Mouse (Mus musculus): ENCODE results near the gene Rhof.

Gene Rhof

GRCm38 (mm10) chr5:123110296-123110721 is 22.2 kb downstream of the Rhof start:
- no peak for DNase-seq (ENCODE audit: low spot score)

DNA sequence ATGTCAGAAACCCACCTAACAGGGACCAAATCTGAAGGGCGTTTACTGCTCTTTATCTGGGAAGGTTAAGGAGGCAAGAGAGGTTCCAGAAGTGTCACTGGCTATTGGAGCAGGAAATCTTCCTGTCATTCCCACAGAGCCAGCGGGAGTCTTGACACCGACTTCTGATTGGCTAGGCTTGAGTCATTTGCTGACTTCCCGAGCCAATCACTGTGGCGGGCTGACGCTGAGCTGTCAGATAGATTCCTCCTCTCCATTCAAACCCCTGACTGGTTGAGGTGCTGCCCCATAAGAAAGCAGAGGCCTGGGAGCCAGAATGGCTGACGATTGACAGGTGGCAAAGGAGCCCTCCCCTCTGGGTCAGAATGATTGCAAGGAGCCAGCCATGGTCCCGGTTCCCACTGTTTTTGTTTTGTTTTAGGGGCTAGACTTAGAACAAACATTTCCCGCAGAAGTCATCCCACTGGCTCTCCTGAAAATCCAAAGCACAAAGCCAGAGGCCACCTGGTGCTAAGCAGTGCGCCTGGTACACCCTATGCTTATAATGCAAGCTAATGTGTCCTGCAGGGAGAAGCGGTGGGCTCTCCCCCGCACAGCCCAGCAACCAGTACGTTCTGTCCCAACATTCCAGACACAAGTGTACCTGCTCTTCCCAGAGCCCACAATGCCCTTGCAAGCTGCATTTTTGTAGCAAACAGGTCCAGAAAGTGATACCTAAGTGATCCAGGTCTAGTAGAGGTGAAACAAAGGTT is 22.9 kb downstream of the Rhof start:
- peak; percentile 59 for DNase-seq (ENCODE audit: low spot score)

GRCm38 (mm10) chr5:123104769-123105168 is 27.7 kb downstream of the Rhof start:
- DNase-seq (ENCODE audit: low spot score) = no peak

- DNase-seq (ENCODE audit: low spot score) = no peak
Measured at GRCm38 (mm10) chr5:123103556-123103955, 28.9 kb downstream of the Rhof start.

DNA sequence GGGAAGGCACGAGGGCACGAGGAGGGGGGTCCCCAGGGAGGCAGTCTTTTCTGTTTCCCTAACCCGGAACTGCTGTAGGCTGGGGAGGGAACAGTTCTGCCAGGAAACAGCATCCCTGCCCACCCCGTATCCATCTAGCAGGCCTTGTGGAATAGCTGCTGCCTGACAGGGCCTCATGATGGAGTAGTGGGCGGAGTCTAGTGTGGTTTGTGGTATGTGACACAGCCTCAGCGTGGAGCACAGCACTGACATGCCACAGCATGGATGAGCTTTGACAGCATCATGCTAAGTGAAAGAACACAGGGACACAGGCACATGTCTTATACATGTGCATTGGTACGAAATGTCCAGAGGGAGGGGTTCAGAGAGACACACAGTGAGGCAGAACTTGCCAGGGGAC is 30.1 kb downstream of the Rhof start:
- peak; percentile 26 for DNase-seq (ENCODE audit: low spot score)

DNA sequence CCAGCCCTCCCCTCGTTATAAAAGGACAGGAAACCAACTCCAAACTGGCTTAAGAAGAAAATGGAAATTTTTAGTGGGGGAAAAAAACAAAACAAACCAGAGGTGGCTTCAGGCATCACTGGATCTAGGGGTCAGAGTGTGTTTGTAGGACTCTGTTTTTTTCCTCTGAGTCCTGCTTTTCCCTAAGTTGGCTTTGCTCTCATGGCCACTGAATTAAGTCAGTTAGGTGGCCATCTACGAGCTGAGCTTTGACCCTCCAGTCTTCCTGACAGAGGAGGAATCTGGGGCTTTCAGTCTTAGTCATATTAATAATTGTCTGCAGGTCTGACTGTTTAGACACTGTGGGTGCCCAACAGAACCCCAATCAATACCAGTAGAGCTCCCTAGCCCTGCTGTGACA is 34.0 kb downstream of the Rhof start:
- DNase-seq (ENCODE audit: low spot score) = no peak

GRCm38 (mm10) chr5:123096299-123096698 is 36.2 kb downstream of the Rhof start:
- no peak for DNase-seq (ENCODE audit: low spot score)

- DNase-seq (ENCODE audit: low spot score) = no peak
Measured at GRCm38 (mm10) chr5:123094238-123094991, 38.1 kb downstream of the Rhof start.

- DNase-seq (ENCODE audit: low spot score) = no peak
Measured at GRCm38 (mm10) chr5:123093077-123093633, 39.3 kb downstream of the Rhof start.

GRCm38 (mm10) chr5:123090560-123091306 is 41.8 kb downstream of the Rhof start:
- no peak for DNase-seq (ENCODE audit: low spot score)

GRCm38 (mm10) chr5:123088784-123089183 is 43.7 kb downstream of the Rhof start:
- no peak for DNase-seq (ENCODE audit: low spot score)

DNA sequence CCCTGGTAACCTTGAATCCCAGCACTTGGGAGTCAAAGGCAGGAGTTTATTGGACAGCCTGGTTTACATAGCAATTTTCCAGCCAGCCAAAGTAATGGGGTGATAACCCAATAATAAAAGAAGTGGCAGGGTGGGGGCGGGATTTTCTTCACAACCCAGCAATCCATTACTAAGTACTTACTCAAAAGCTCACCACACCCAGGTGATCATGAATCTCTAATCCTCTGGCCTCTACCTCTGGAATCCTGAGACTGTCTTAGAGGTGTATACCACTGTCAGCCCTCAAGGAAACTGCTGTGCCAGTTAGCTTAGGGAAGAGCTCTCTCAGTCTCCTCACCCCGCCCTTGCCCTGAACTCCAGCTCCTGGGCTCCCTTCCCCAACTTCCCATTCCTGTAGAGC is 46.0 kb downstream of the Rhof start:
- DNase-seq (ENCODE audit: low spot score) = no peak

- DNase-seq (ENCODE audit: low spot score) = no peak
Measured at GRCm38 (mm10) chr5:123083340-123084050, 49.0 kb downstream of the Rhof start.

- DNase-seq (ENCODE audit: low spot score) = no peak
Measured at GRCm38 (mm10) chr5:123080510-123080909, 52.0 kb downstream of the Rhof start.

GRCm38 (mm10) chr5:123080041-123080440 is 52.5 kb downstream of the Rhof start:
- peak; percentile 50 for DNase-seq (ENCODE audit: low spot score)

GRCm38 (mm10) chr5:123079568-123079967 is 52.9 kb downstream of the Rhof start:
- DNase-seq (ENCODE audit: low spot score) = no peak

DNA sequence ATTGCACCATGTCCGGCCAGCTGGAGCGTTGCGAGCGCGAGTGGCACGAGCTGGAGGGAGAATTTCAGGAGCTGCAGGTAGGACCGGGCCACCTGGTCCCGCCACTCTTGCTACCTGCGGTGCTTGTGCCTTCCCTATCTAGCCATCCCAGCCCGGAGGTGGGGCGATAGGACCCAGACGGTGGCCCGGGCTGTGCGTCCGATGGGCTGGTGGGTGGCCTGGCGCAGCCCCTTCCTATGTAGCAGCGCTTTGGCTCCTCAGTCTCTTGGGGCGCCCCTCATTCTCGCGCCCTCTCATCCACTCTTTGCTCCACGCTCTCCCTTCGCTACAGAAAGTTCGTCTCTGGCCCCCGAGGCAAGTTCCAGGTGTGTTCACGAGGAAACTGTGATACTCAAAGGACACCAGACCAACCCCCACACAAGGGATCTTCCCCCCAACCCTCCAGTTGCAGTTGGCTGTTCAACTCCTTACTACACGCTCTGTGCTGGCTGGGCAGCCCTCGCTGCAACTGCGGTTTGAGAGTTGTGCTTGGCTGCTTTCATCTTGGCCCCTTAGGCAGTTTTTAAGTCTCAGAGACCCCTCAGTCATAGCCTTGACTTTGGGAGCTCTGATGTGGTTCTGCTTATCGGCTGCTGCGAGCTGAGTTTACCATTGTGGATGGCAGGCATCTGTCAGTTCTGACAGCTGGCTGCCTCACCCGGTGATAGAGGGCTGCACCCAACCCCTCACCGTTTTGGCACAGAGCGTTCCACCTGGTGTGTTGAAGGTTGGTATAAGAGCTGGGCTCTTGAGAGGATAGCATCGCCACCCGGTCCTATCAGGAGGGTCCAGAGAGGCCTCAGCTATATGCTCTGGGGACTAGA is 55.8 kb downstream of the Rhof start:
- peak; percentile 72 for DNase-seq (ENCODE audit: low spot score)

- DNase-seq (ENCODE audit: low spot score) = peak; percentile 92
Measured at GRCm38 (mm10) chr5:123075576-123076418, 56.7 kb downstream of the Rhof start.

- no peak for DNase-seq (ENCODE audit: low spot score)
Measured at GRCm38 (mm10) chr5:123068714-123069113, 63.8 kb downstream of the Rhof start.

DNA sequence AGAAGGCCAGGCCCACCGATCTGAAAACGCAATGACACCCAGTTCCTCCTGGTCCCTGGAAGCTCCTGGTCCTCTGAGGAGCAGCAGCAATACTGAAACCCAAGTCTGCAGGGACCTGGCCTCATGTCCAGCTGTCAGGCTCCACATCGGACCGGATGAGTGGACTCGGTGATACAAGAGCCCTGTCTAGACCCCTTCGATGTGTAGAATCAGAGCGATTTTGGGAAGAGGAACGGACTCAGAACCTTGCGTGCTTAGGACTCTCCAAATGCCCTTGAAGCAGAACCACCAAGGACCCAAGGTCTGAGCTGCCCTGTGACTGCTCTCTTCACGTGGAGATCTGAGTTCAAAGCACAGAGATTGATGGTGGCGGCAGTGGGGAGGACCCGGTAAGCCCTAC is 64.4 kb downstream of the Rhof start, which contains the start of gene Tmem120b:
TSS of gene Tmem120b (plus strand) at position 301 of the 400 bp plus-strand sequence.
- DNase-seq (ENCODE audit: low spot score) = no peak

All from embryo, embryonic 10.5 days (tissue).